Mouse (Mus musculus): ENCODE measurements at regions not wholly inside any gene's neighbourhood (a gene's known extent, or its start where the extent isn't known, plus 50 kb on each side); places are given as distances from the start of the nearest gene placed in this dataset.

DNA sequence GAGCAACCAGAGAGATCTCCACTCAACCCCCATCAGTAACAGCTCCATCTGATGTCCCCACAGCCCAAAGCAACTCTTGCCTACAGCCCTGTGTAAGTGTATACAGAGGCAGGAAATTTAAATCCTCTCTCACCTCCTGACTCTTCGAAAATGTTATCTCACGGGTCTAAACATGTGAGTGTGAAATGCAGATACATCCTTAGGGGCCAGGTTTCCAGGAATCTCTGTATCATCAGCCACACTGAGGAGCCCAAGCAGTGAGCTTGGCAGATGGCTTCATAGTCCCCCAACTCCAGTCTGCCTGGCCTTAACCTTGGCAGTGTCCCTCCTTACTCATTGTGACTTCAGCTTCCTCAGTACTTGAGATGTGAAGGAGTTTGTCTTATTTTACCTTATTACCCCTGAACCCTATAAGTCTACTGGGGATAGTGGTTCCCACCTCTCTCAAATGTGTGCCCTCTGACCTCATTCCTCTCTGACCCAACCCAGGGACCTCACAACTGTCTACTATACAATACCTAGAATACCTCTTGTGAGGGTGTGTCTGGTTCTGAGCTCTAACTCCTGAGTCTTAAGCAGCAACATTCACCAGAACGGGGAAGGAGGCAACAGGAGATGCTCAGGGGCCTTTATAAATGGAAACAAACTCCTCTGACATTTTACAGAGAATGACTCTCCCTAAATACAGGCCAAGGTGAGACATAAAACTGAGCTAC, 238.5 kb downstream of the Setd4 start:
- TF ChIP-seq POLR2A (IDR thresholded peaks at IDR 0.05; ENCODE audit: low read depth, low read length) = no peak
- no peak for TF ChIP-seq CTCF (conservative IDR thresholded peaks at IDR 0.05; ENCODE audit: insufficient read depth, insufficient read length, low read depth, low read length)

All from kidney, adult 2 months (tissue).